Mouse (Mus musculus) kidney, postnatal 36 days (tissue): ENCODE results near the gene Ptprs.
"Not testable (repeated sequence)": the region's sequence is repeated elsewhere in the genome, so short reads cannot be mapped to it uniquely, and the experiment has no call there.

Source experiments
- DNase-seq, 2 experiments: peaks; one replicate each; pipeline ENCODE4 v3.0.0; 2021 to 2022; ENCODE audit warnings: mixed read lengths in 2 of 2

Ptprs gene

GRCm38 (mm10) chr17:56476402-56476752, at the start of gene Ptprs:
Ptprs (minus strand) TSS chr17:56476483.
- DNase-seq, result peak; percentile 87 to 89

GRCm38 (mm10) chr17:56524943-56525342, 48.7 kb upstream of the Ptprs start:
- no peak for DNase-seq

GRCm38 (mm10) chr17:56522744-56523143, 46.5 kb upstream of the Ptprs start:
- DNase-seq, result no peak

- DNase-seq, result peak in 1 of 2 experiments; percentile 5
These were observed 39.6 kb upstream of the Ptprs start for GRCm38 (mm10) chr17:56515690-56516410.

- DNase-seq, result no peak
These were observed 38.6 kb upstream of the Ptprs start for GRCm38 (mm10) chr17:56514916-56515315.

- DNase-seq, result no peak
These were observed 38.0 kb upstream of the Ptprs start for GRCm38 (mm10) chr17:56514330-56514729.

- no peak for DNase-seq
These were observed 36.0 kb upstream of the Ptprs start, which contains the start of gene Znrf4 for GRCm38 (mm10) chr17:56512310-56512709. Znrf4 (minus strand) TSS chr17:56512431.

- DNase-seq, result no peak
These were observed 35.4 kb upstream of the Ptprs start for GRCm38 (mm10) chr17:56511707-56512090.

GRCm38 (mm10) chr17:56510970-56511706, 34.9 kb upstream of the Ptprs start:
- no peak for DNase-seq

GRCm38 (mm10) chr17:56510473-56510969, 34.2 kb upstream of the Ptprs start:
- no peak for DNase-seq

GRCm38 (mm10) chr17:56509707-56510472, 33.6 kb upstream of the Ptprs start:
- DNase-seq, result peak in 1 of 2 experiments; percentile 22

GRCm38 (mm10) chr17:56509021-56509640, 32.8 kb upstream of the Ptprs start:
- DNase-seq, result no peak

- peak; percentile 94 to 96 for DNase-seq
These were observed 31.1 kb upstream of the Ptprs start for GRCm38 (mm10) chr17:56507161-56508068.

- no peak for DNase-seq
These were observed 30.3 kb upstream of the Ptprs start for GRCm38 (mm10) chr17:56506417-56507065.

GRCm38 (mm10) chr17:56505401-56505800, 29.1 kb upstream of the Ptprs start:
- DNase-seq, result no peak

GRCm38 (mm10) chr17:56502526-56502925, 26.2 kb upstream of the Ptprs start:
- peak; percentile 20 to 72 for DNase-seq

- not testable (repeated sequence) for DNase-seq
These were observed 25.5 kb upstream of the Ptprs start for GRCm38 (mm10) chr17:56501635-56502400.

GRCm38 (mm10) chr17:56499229-56499628, 22.9 kb upstream of the Ptprs start:
- no peak for DNase-seq

- no peak for DNase-seq
These were observed 18.2 kb upstream of the Ptprs start for GRCm38 (mm10) chr17:56494480-56494879.

- DNase-seq, result no peak
These were observed 17.6 kb upstream of the Ptprs start for GRCm38 (mm10) chr17:56493841-56494240.
